Mouse (Mus musculus) lung, postnatal 0 days (tissue): Measurements from ENCODE around the gene Slc25a20. TPM values are rescaled to one million over a fixed set of nuclear protein-coding genes. Genes with fewer than 3 reads are reported as not detected.
A peak's percentile ranks its signal among the peaks of the same experiment; 100 is the strongest.

Experiments
- ATAC-seq: fragments of 200-750 bp; cut with Nextera tagmentation; 2 replicates; pipeline ENCODE4 v1.8.0; 2017; ENCODE audit warnings: moderate library complexity
- DNase-seq: peaks from one replicate; pipeline ENCODE4 v3.0.0-alpha.2; 2016; ENCODE audit warnings: low spot score
- H3K27ac ChIP-seq: fragments of 300-500 bp; sonication (generic); 2 replicates; pipeline ENCODE4 v1.5.1; 2014; ENCODE audit warnings: antibody characterized with exemption, mild to moderate bottlenecking, low read length, mixed read lengths
- H3K27me3 ChIP-seq: fragments of 300-500 bp; sonication (generic); replicated peaks from 2 replicates; pipeline ENCODE4 v1.6.1; 2014; ENCODE audit warnings: low read length, mixed read lengths; ENCODE audit not compliant: insufficient read depth
- H3K36me3 ChIP-seq: fragments of 300-500 bp; sonication (generic); 2 replicates; pipeline ENCODE4 v1.6.1; 2014; ENCODE audit warnings: low read length, mixed read lengths; ENCODE audit not compliant: insufficient read depth
- H3K4me1 ChIP-seq: fragments of 300-500 bp; sonication (generic); 2 replicates; pipeline ENCODE4 v1.6.1; 2014; ENCODE audit warnings: antibody characterized with exemption, low read depth, low read length, mixed read lengths; ENCODE audit not compliant: insufficient read depth
- H3K4me2 ChIP-seq: fragments of 300-500 bp; sonication (generic); replicated peaks from 2 replicates; pipeline ENCODE4 v1.6.1; 2014; ENCODE audit warnings: low read depth, mild to moderate bottlenecking, low read length, moderate library complexity, mixed read lengths
- H3K4me3 ChIP-seq: fragments of 300-500 bp; sonication (generic); 2 replicates; pipeline ENCODE4 v1.5.1; 2014; ENCODE audit warnings: low read depth, low read length
- H3K9ac ChIP-seq: fragments of 300-500 bp; sonication (generic); replicated peaks from 2 replicates; pipeline ENCODE4 v1.6.1; 2014; ENCODE audit warnings: low read depth, mild to moderate bottlenecking
- H3K9me3 ChIP-seq: fragments of 300-500 bp; sonication (generic); 2 replicates; pipeline ENCODE4 v1.6.1; 2016; ENCODE audit warnings: low read length, mixed read lengths
- CTCF ChIP-seq: IDR thresholded peaks from 2 replicates; pipeline ENCODE4 v1.5.1; 2016; ENCODE audit warnings: antibody characterized with exemption, mild to moderate bottlenecking
- EP300 ChIP-seq: IDR thresholded peaks from 2 replicates; pipeline ENCODE4 v1.6.1; 2016; ENCODE audit warnings: antibody characterized with exemption, mild to moderate bottlenecking, control low read depth
- WGBS: fragments of 180-500 bp; shearing (Covaris S2); extraction: QIAGEN DNeasy Blood & Tissue Kit; methylation state at CpG from one replicate; pipeline ENCODE4 v1.1.7; 2014; 5-methylcytosine and 5-hydroxymethylcytosine counted together
- polyA plus RNA-seq: library from polyadenylated mRNA; unstranded; fragments of >200 nt; fragmentation: Nextera tagmentation; extraction: Ambion mirVana; gene quantifications from 2 replicates; pipeline ENCODE4 v1.2.1, GENCODE M21; 2015

The Slc25a20 gene
- polyA plus RNA-seq, 1 experiment from 2014 or later = 58.7 TPM

- 88% methylated on average over 15 of the region's 15 CpGs for WGBS
- no peaks in the 10 kb centered on the region for H3K4me1 ChIP-seq
- H3K27ac ChIP-seq = no peak overlapping the region
- no peak overlapping the region for H3K4me3 ChIP-seq
- no peaks in the 10 kb centered on the region for H3K9me3 ChIP-seq
- TF ChIP-seq EP300 (no peak), CTCF (no peak)
- peaks cover 10% of the 10 kb centered on the region for H3K36me3 ChIP-seq
- ATAC-seq = no peak
- H3K27me3 ChIP-seq = no peaks in the 10 kb centered on the region
- H3K4me2 ChIP-seq = no peak overlapping the region
- no peak overlapping the region for H3K9ac ChIP-seq
- DNase-seq = no peak
These were observed 18.1 kb downstream of the Slc25a20 start for GRCm38 (mm10) chr9:108680026-108680425.

GRCm38 (mm10) chr9:108686475-108686887 lies 24.6 kb downstream of the Slc25a20 start:
- H3K27ac ChIP-seq = peak overlapping the region; percentile 64
- H3K9ac ChIP-seq = no peak overlapping the region
- H3K4me2 ChIP-seq = no peak overlapping the region
- WGBS = 43% methylated on average over 4 of the region's 4 CpGs
- 0 out of 2 replicates have a peak, but pooled peaks have one; percentile 1 for TF ChIP-seq CTCF
- peak; percentile 69 for TF ChIP-seq EP300
- ATAC-seq = peak; percentile 64
- H3K4me1 ChIP-seq = peaks cover 2% of the 10 kb centered on the region; the same call in 1 of the 2 replicates
- H3K9me3 ChIP-seq = no peaks in the 10 kb centered on the region
- H3K27me3 ChIP-seq = no peaks in the 10 kb centered on the region
- DNase-seq = peak; percentile 75
- H3K4me3 ChIP-seq = no peak overlapping the region
- H3K36me3 ChIP-seq = peaks cover 10% of the 10 kb centered on the region

GRCm38 (mm10) chr9:108687181-108687580 lies 25.3 kb downstream of the Slc25a20 start:
- 66% methylated on average over 6 of the region's 6 CpGs for WGBS
- no peak for TF ChIP-seq CTCF
- TF ChIP-seq EP300 = no peak
- no peaks in the 10 kb centered on the region for H3K9me3 ChIP-seq
- H3K27ac ChIP-seq = peak overlapping the region; percentile 47
- DNase-seq = no peak
- no peaks in the 10 kb centered on the region for H3K27me3 ChIP-seq
- H3K9ac ChIP-seq = no peak overlapping the region
- H3K36me3 ChIP-seq = peaks cover 5% of the 10 kb centered on the region
- peaks cover 5% of the 10 kb centered on the region; the same call in 1 of the 2 replicates for H3K4me1 ChIP-seq
- H3K4me2 ChIP-seq = no peak overlapping the region
- ATAC-seq = no peak
- H3K4me3 ChIP-seq = no peak overlapping the region

- no peak for TF ChIP-seq CTCF
- TF ChIP-seq EP300 = no peak
These were observed 25.8 kb downstream of the Slc25a20 start for GRCm38 (mm10) chr9:108687686-108688085.

GRCm38 (mm10) chr9:108688451-108688850 lies 26.6 kb downstream of the Slc25a20 start:
- Histone ChIP-seq H3K9ac (no peak overlapping the region), H3K36me3 (no peaks in the 10 kb centered on the region), H3K27ac (peak overlapping the region; percentile 78), H3K27me3 (no peaks in the 10 kb centered on the region), H3K4me3 (no peak overlapping the region), H3K4me1 (peaks cover 12% of the 10 kb centered on the region; the same call in 1 of the 2 replicates), H3K4me2 (no peak overlapping the region), H3K9me3 (no peaks in the 10 kb centered on the region)
- DNase-seq = peak; percentile 90
- ATAC-seq = peak; percentile 64
- 54% methylated on average over 9 of the region's 9 CpGs for WGBS
- TF ChIP-seq EP300 (peak; percentile 79), CTCF (no peak)

More at GRCm38 (mm10) chr9:108687686-108688085, 25.8 kb downstream of the Slc25a20 start:
- Histone ChIP-seq H3K36me3 (peaks cover 3% of the 10 kb centered on the region; the same call in 1 of the 2 replicates), H3K4me2 (no peak overlapping the region), H3K27ac (peak overlapping the region; percentile 78), H3K9me3 (no peaks in the 10 kb centered on the region), H3K4me3 (no peak overlapping the region), H3K9ac (no peak overlapping the region), H3K4me1 (peaks cover 5% of the 10 kb centered on the region; the same call in 1 of the 2 replicates), H3K27me3 (no peaks in the 10 kb centered on the region)
- WGBS = 50% methylated on average over 2 of the region's 2 CpGs
- peak; percentile 18 for DNase-seq
- ATAC-seq = no peak

GRCm38 (mm10) chr9:108689106-108689505 lies 27.2 kb downstream of the Slc25a20 start, which contains the start of gene Prkar2a:
TSS of gene Prkar2a (plus strand) at chr9:108689314.
- no peak for DNase-seq
- peak within 1 kb of the TSS; percentile 78 for H3K27ac ChIP-seq

More at GRCm38 (mm10) chr9:108689106-108689505, 27.2 kb downstream of the Slc25a20 start, which contains the start of gene Prkar2a:
- no peak within 1 kb of the TSS for H3K4me3 ChIP-seq
- H3K9ac ChIP-seq = no peak within 1 kb of the TSS
- no peak for TF ChIP-seq CTCF
- TF ChIP-seq EP300 = no peak
- WGBS = 84% methylated on average over 1 of the region's 1 CpGs
- H3K9me3 ChIP-seq = no peaks in the 10 kb centered on the region
- no peaks in the 10 kb centered on the region for H3K36me3 ChIP-seq
- peaks cover 13% of the 10 kb centered on the region; the same call in 1 of the 2 replicates for H3K4me1 ChIP-seq
- no peak for ATAC-seq
- no peak within 1 kb of the TSS for H3K4me2 ChIP-seq
- H3K27me3 ChIP-seq = no peaks in the 10 kb centered on the region
